Mouse (Mus musculus): ENCODE data around the gene Gm8127. TPM values are rescaled to one million over a fixed set of nuclear protein-coding genes. Genes with fewer than 3 reads are reported as not detected.
"Not testable (repeated sequence)": the region's sequence is repeated elsewhere in the genome, so short reads cannot be mapped to it uniquely, and the experiment has no call there.

Gene Gm8127
- polyA plus RNA-seq, 1 experiment, result not detected

- not testable (repeated sequence) for H3K4me3 ChIP-seq (ENCODE audit: insufficient read depth, low read length); H3K27ac ChIP-seq (ENCODE audit: insufficient read depth, low read length); H3K4me1 ChIP-seq (ENCODE audit: control insufficient read depth, insufficient read depth, low read length)
Measured at GRCm38 (mm10) chr14:43250549-43251253, 42.9 kb downstream of the Gm8127 start.

- H3K27ac ChIP-seq (ENCODE audit: insufficient read depth, low read length); H3K4me3 ChIP-seq (ENCODE audit: insufficient read depth, low read length); H3K4me1 ChIP-seq (ENCODE audit: control insufficient read depth, insufficient read depth, low read length): not testable (repeated sequence)
Measured at GRCm38 (mm10) chr14:43249611-43250170, 43.9 kb downstream of the Gm8127 start.

Other genes with a start within 250 kb of the Gm8127 start
- not detected in 2 replicates for gene Gm8094, start 217.2 kb downstream of the Gm8127 start, polyA plus RNA-seq (2012; rRNA removed)
- 0.08 TPM in 2 replicates for gene Gm8104, start 193.2 kb downstream of the Gm8127 start, polyA plus RNA-seq (2012; rRNA removed)
- gene Gm7233, start 114.0 kb downstream of the Gm8127 start, polyA plus RNA-seq (2012; rRNA removed), result 0.06 and 0.10 TPM in 2 replicates
- gene Gm8122, start 58.5 kb downstream of the Gm8127 start, polyA plus RNA-seq (2012; rRNA removed), result not detected in 2 replicates
- gene Gm8126, start 35.2 kb downstream of the Gm8127 start, polyA plus RNA-seq (2012; rRNA removed), result not detected in 2 replicates
- gene Gm9732, start 18.8 kb downstream of the Gm8127 start, polyA plus RNA-seq (2012; rRNA removed), result 0.08 TPM in 1 of 2 replicates, not detected in the other
- gene 1700001F09Rik, start 54.0 kb upstream of the Gm8127 start, polyA plus RNA-seq (2012; rRNA removed), result not detected in 2 replicates
- not detected in 2 replicates for gene Gm8138, start 122.5 kb upstream of the Gm8127 start, polyA plus RNA-seq (2012; rRNA removed)
- gene Gm5799, start 249.7 kb upstream of the Gm8127 start, polyA plus RNA-seq (2012; rRNA removed), result not detected in 2 replicates